Comparison of ENCODE assay signal across 1 mouse cellular context in genomic region chr4:114947395-114947794, GRCm38 (mm10).
TF ChIP-seq lines count a peak whose summit lies in the region.

No protein-coding gene starts in this region.

TF ChIP-seq in C2C12, 6 proteins besides CTCF, POLR2A, EP300 and RAD21:
- no peak for TF ChIP-seq CEBPB (IDR thresholded peaks at IDR 0.05; ENCODE audit: low read depth)
- no peak for TF ChIP-seq FOSL1 (IDR thresholded peaks at IDR 0.05; ENCODE audit: insufficient read depth, low read length, poor library complexity, severe bottlenecking)
- TF ChIP-seq MYOG (IDR thresholded peaks at IDR 0.05; ENCODE audit: control insufficient read depth, extremely low read depth, insufficient read length) = no peak
- no peak for TF ChIP-seq USF1 (IDR thresholded peaks at IDR 0.05; ENCODE audit: low read depth)
- no peak for TF ChIP-seq MAX (IDR thresholded peaks at IDR 0.05)
- no peak for TF ChIP-seq MYOD1 (IDR thresholded peaks at IDR 0.05; ENCODE audit: control insufficient read depth, insufficient read length, low read depth)
